In the genomic region with DNA sequence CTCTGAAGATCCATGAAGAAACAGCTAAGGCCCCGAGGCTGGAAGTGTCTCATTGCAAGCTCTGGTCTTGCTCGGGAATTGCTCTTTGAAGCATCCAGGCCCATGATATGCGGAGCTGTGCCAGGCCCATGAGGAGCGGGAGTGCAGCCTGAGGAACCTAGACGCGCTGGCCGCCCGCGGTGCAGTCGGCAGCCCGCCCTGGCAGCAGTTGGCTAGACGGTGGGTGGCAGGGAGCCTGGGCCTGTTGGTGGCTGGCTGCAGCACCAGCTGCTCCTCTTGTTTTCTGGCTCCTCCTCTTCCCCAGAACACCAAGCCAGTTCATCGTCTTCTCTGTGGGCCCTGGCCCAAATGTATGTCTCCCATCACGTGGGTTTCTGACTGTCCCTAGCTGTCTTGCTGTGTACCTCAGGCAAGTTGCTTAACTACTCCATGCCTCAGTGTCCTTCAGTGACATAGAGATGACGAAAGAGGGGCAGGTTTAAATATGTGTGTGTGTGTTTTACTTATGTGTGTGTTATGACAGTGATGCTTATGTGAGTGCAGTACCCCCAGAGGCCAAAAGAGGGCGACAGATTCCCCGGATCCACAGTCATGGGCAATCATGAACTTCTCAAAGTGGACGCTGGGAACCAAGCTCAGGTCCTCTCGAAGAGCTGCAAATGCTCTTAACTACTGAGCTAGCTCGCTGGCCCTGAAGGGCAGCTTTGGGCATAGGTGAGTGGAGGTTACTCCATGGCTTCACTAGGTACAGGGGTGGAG, we compare ENCODE assay signal across 12 mouse cellular contexts. TPM values are rescaled to one million over a fixed set of nuclear protein-coding genes. Genes with fewer than 3 reads are reported as not detected.
DNase-seq lines count a peak whose midpoint lies in the region; ATAC-seq and TF ChIP-seq lines count a peak whose summit lies in the region.
"Had no signal": no experiment of that assay in that cellular context is flagged by ENCODE, and none has a peak within 500 bp of the region (broad histone marks: within the 10 kb centered on the region; RNA-seq: fewer than 3 reads in every experiment).

No protein-coding gene starts in this region.

- no peaks in the 10 kb centered on the region for H3K4me1 ChIP-seq in CH12.LX (ENCODE audit: control insufficient read depth in 1 of 2, insufficient read depth in 2 of 2)
- H3K4me1 ChIP-seq: forebrain, embryonic 12.5 days; heart, embryonic 10.5 days; neural tube, embryonic 13.5 days had no signal

- H3K4me3 ChIP-seq in layer of hippocampus, adult 2 months: no peak overlapping the region
- no peak overlapping the region for H3K4me3 ChIP-seq in CH12.LX (replicated peaks in 1 of 3; ENCODE audit: low read depth in 2 of 3, low read length in 2 of 3, poor library complexity in 1 of 3)
- H3K4me3 ChIP-seq: forebrain, embryonic 12.5 days; heart, embryonic 10.5 days; megakaryocyte, embryonic 14.5 days; neural tube, embryonic 13.5 days had no signal

- no peak for ATAC-seq in erythroblast, adult 5-6 weeks (replicated peaks; ENCODE audit: low FRiP score, poor library complexity, severe bottlenecking)

- no peaks in the 10 kb centered on the region for H3K36me3 ChIP-seq in CH12.LX (replicated peaks in 1 of 2; ENCODE audit: control insufficient read depth in 1 of 2, insufficient read depth in 1 of 2, low read length in 1 of 2)
- H3K36me3 ChIP-seq: forebrain, embryonic 12.5 days; heart, embryonic 10.5 days; neural tube, embryonic 13.5 days had no signal

- no peaks in the 10 kb centered on the region for H3K79me2 ChIP-seq in CH12.LX (replicated peaks; ENCODE audit: control insufficient read depth, extremely low read depth, insufficient read depth, poor library complexity, severe bottlenecking)

- no peak for TF ChIP-seq POLR2A in CH12.LX (IDR thresholded peaks at IDR 0.05; ENCODE audit: low read depth, low read length)

- dilution Hi-C loops in CH12.LX (cut with MboI; ENCODE audit: extremely low pct_ligation_motif_present, extremely low pct_unique_long_range_greater_than_20kb, low sequenced_read_pairs): no loop called here

- peaks cover 24% of the 10 kb centered on the region for H3K27me3 ChIP-seq in CH12.LX (replicated peaks)
- H3K27me3 ChIP-seq: forebrain, embryonic 12.5 days; neural tube, embryonic 13.5 days had no signal

- no peak overlapping the region for H3K4me2 ChIP-seq in CH12.LX (ENCODE audit: insufficient read depth, low read depth, poor library complexity, severe bottlenecking)
- H3K4me2 ChIP-seq: forebrain, embryonic 12.5 days; neural tube, embryonic 13.5 days had no signal

- peaks cover 11% of the 10 kb centered on the region for H3K9me3 ChIP-seq in CH12.LX (replicated peaks; ENCODE audit: low read length)
- H3K9me3 ChIP-seq: heart, embryonic 10.5 days had no signal

- H3K27ac ChIP-seq in layer of hippocampus, adult 2 months: no peak overlapping the region
- no peak overlapping the region for H3K27ac ChIP-seq in CH12.LX (ENCODE audit: insufficient read depth, low read depth)
- H3K27ac ChIP-seq: forebrain, embryonic 12.5 days; heart, embryonic 10.5 days; neural tube, embryonic 13.5 days had no signal

- TF ChIP-seq EP300 in CH12.LX (IDR thresholded peaks at IDR 0.05; ENCODE audit: low read length): no peak

- TF ChIP-seq CTCF in layer of hippocampus, adult 2 months (conservative IDR thresholded peaks at IDR 0.05): peak; percentile 43
- TF ChIP-seq CTCF in CH12.LX (conservative IDR thresholded peaks at IDR 0.05 in 1 of 2, IDR thresholded peaks at IDR 0.05 in 1 of 2; ENCODE audit: low read depth in 2 of 2, low read length in 2 of 2): peak; percentile 20 to 27; a peak in 2 of 4 replicates

- no peak for TF ChIP-seq RAD21 in CH12.LX (IDR thresholded peaks at IDR 0.05; ENCODE audit: low read depth, low read length)

- no peak overlapping the region for H3K9ac ChIP-seq in CH12.LX (ENCODE audit: insufficient read depth, low read depth)
- H3K9ac ChIP-seq: forebrain, embryonic 12.5 days; neural tube, embryonic 13.5 days had no signal

- DNase-seq in layer of hippocampus, adult 2 months (ENCODE audit: low spot score in 2 of 2): no peak
- no peak for DNase-seq in layer of hippocampus, adult 11-12 months (ENCODE audit: low spot score)
- DNase-seq in A20 (ENCODE audit: low read depth, low spot score) (peak; percentile 16), CH12.LX (ENCODE audit: extremely low read depth) (no peak)
- DNase-seq in cerebellum, adult 8-10 months: peak; percentile 3
- no peak for DNase-seq in thymus, postnatal 14 days
- DNase-seq: adrenal gland, postnatal 36 days had no signal

- in situ Hi-C loops in CH12.LX (cut with MboI; ENCODE audit: low pct_ligation_motif_present, low pct_unique_long_range_greater_than_20kb, low sequenced_read_pairs): no loop called here

TF ChIP-seq in CH12.LX, 34 proteins besides CTCF, POLR2A, EP300 and RAD21:
- TF ChIP-seq CHD2 (IDR thresholded peaks at IDR 0.05; ENCODE audit: low read length) (no peak), MYC (IDR thresholded peaks at IDR 0.05; ENCODE audit: low read depth, low read length) (no peak), MEF2A (IDR thresholded peaks at IDR 0.05; ENCODE audit: borderline replicate concordance, low read depth, low read length) (no peak), HCFC1 (IDR thresholded peaks at IDR 0.05; ENCODE audit: low read depth, low read length) (no peak), MAZ (IDR thresholded peaks at IDR 0.05; ENCODE audit: low read depth, low read length) (no peak), TBP (conservative IDR thresholded peaks at IDR 0.05; ENCODE audit: low read depth, low read length) (no peak), ZMIZ1 (IDR thresholded peaks at IDR 0.05; ENCODE audit: low read depth, low read length) (no peak), PAX5 (IDR thresholded peaks at IDR 0.05; ENCODE audit: low read length) (no peak), POLR2AphosphoS2 (IDR thresholded peaks at IDR 0.05; ENCODE audit: low read depth, low read length) (no peak), MAFK (IDR thresholded peaks at IDR 0.05; ENCODE audit: insufficient replicate concordance, low read length) (no peak), MXI1 (IDR thresholded peaks at IDR 0.05; ENCODE audit: low read depth, low read length) (no peak), TCF12 (IDR thresholded peaks at IDR 0.05; ENCODE audit: low read depth, low read length) (no peak), ETS1 (conservative IDR thresholded peaks at IDR 0.05; ENCODE audit: low read depth, low read length) (no peak), ZNF384 (IDR thresholded peaks at IDR 0.05; ENCODE audit: low read depth, low read length) (no peak), GABPA (IDR thresholded peaks at IDR 0.05; ENCODE audit: insufficient replicate concordance, low read depth, low read length) (no peak), E2F4 (IDR thresholded peaks at IDR 0.05; ENCODE audit: insufficient replicate concordance, low read depth, low read length) (no peak), UBTF (IDR thresholded peaks at IDR 0.05; ENCODE audit: low read depth, low read length) (no peak), USF2 (conservative IDR thresholded peaks at IDR 0.05; ENCODE audit: low read depth, low read length) (no peak), RCOR1 (conservative IDR thresholded peaks at IDR 0.05; ENCODE audit: low read depth, low read length) (no peak), NRF1 (IDR thresholded peaks at IDR 0.05; ENCODE audit: low read depth, low read length) (no peak)

RNA-seq across cellular contexts. Expression of a gene that starts 57.3 kb away (rescaled TPM):
- 10 to 100 TPM in 1 of 2 experiments, 1 to 10 TPM in 1; 9.0 to 12.0 TPM for total RNA-seq in layer of hippocampus, adult 2 months (2021)
- total RNA-seq in CH12.LX (2012; rRNA removed) (not detected in 2 replicates), CH12.LX (2014; rRNA removed) (not detected in 2 replicates)
- not detected in 2 replicates for polyA plus RNA-seq in CH12.LX (2012; ENCODE audit: insufficient read length, low read depth)
- not detected in 2 replicates for total RNA-seq in erythroblast, adult 5-6 weeks (2015; ENCODE audit: low replicate concordance)
- total RNA-seq in erythroblast, adult 5-6 weeks (2017; ENCODE audit: low replicate concordance): not detected in 2 replicates

Comparison
In these comparisons a context has a peak if more than half of its experiments do, and no peak if none do; other contexts are left out.
1. DNase-seq: peak in A20 (single experiment) and cerebellum, adult 8-10 months (single experiment); none in layer of hippocampus, adult 2 months (0 of 2), layer of hippocampus, adult 11-12 months (single experiment), CH12.LX (single experiment) and thymus, postnatal 14 days (single experiment).
2. RNA of a gene that starts 57.3 kb away (total RNA-seq): 9.0 to 12.0 TPM in layer of hippocampus, adult 2 months; not detected in CH12.LX and not detected in erythroblast, adult 5-6 weeks; every median in the first group is over 10 times any median in the second.